Mouse (Mus musculus): ENCODE measurements at regions not wholly inside any gene's neighbourhood (a gene's known extent, or its start where the extent isn't known, plus 50 kb on each side); places are given as distances from the start of the nearest gene placed in this dataset.
A peak's percentile ranks its signal among the peaks of the same experiment; 100 is the strongest.

DNA sequence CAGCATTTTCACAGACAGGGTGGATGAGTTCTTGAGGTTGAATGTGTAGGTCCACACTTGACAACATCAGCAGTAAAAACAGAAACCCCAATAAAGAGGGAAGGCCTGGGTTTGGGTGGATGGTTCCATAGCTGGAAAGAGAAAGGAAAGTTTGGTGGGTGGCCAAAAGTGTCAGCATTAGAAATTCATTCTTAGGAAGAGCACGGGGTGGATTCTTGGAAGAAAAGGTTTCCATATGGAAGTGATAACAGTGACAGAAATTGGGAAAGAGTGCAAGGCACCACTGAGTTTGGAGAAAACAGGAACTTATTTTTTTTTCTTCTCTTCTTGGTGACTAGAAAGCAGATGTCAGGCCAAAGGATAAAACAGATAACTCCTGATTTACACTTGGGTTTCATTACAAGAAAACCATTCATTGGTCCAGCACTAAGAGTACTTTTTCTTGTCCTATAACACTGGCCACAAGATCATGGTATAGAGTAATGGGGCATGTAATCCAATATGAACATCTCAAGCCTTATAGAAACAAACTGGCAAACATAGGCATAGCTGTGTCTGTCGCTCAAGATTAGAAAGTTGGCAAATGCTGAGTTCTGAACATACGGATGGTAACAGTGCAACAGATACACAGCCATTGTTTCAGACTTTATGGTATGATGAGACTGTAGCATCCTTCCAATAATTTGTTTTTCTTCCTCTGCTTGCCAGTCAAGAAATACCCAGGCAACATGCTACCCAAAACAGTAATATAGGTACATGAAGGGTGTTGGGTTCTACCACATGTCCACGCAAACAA is 209.7 kb upstream of the Pard3b start:
- no peak for DNase-seq

DNA sequence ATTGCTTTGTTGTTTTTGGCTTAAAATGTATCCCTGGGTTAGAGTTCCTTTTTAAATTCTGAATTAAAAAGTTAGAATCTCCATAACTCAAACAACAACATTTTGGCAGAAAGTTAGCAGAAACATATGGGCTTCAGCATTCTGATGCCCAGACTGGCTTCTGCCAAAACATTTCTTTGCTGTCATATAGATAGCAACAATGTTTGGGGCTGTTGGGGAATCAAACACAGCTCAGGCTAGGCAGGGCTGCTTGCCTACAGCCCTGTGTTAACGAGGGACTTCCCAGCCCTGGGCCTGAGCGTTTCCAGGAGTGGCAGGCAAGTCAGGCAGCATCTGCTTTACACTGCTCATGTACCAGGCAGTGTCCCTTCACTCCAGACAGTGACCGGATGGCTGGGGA is 201.0 kb upstream of the Pard3b start:
- no peak for DNase-seq

DNA sequence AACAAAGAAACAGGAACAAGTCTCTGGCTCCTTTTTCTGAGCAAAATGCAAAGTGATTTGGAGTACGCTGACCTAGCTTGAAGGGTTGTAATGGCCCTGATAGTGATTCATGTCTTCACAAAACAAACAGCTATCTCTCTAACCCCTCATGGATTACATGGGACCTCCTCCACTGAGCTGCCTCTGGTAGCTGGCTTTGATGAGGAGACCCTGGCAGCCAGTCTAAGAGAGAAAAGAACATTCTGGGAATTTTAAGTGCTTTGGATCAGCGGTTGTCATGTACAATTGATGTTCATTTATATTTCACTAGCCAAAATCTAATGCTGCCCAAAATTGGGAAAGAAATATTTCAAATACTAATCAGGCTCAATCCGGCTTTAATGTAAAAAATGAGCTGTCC is 177.2 kb upstream of the Pard3b start:
- DNase-seq: no peak

DNA sequence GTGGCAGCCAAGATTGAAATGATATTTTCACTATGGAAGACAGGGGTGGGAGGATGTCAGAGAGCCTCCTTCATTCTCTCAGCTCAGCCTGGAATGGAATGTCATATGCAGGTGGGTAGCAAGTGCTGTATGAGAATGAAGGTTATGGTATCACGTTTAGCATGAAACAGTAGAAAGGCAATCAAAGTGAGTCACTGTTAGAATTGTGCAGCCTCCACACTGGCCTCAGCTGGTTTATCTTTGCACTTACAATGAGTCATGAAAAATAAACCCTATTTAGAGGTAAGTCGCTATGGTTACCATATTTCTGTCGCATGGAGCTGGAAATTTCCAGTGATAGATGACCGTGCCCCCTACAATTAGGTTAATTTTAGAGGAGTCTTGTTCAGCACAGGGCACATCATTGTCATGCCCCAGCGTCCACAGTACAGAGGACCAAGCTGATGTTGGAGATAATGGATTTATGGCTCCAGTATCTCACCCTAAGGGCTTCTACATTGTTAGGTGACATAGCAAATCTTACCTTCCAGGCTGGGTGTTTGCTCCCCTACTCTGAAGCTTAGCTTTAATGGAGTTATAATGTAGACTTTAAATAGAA is 167.9 kb upstream of the Pard3b start:
- DNase-seq: peak; percentile 1

DNA sequence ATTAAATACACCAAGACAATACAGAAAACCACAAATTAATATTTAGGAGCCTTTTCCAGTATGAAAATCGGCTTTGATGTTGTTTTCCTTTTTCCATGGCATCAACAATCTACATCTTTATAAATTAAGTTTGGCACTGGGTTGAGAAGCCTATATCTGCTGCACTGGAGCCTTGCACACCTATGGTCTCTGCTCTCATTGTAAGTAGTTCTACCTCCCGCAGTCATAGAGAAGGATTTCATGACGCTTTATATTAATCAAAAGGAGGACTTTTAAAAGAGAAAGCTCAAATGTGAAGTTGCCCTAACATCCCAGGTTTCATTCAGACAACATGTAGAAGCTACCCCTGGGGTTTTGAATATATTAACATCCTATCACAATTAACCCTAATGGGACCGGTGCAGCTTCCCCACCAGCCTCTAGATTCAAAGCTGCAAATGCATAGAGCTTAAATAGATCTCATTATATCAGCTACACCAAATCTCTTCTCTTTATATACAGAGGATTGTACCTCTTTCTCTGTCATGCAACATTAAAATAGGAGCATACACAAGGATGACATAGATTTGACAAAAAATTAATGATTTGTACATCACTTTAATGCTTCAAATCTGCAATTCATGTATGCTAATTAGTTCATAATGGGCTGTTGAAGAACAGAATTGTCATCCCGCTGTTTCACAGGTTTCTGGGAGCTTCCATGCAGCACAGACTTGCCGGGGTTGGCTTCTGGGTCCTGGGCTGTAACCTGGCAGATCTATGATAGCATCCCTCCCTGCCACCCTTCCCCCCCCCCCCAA is 166.6 kb upstream of the Pard3b start:
- DNase-seq: no peak

DNA sequence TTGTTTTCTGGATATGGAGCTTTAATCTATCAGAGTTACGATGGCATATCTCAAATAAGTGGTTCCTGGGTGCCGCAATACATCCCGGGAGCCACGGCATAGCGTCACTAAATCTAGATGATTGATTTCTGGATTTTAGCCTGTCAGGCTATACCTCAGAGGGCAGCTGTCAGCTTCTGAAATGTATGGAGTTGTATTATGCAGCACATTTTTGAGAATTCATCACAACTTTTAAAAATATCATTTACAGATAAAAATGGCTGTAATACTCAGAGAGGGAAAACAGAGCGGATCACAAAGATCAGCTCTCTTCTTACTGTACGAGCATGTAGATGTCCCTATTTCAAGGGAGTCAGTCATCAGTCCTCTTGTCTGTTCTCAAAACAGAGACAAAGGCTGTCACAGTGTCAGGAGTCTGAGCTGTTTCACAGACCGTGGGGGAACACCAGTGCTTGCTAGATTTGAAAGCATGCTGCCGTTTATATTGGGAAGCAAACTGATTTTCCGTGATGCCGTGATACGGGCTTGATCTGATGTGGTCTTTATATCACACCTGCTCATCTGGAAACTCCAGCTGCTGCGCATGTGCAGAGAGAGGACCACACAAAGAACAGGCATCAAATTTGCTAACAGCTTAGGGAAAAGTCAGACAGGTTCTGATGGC is 165.9 kb upstream of the Pard3b start:
- no peak for DNase-seq

DNA sequence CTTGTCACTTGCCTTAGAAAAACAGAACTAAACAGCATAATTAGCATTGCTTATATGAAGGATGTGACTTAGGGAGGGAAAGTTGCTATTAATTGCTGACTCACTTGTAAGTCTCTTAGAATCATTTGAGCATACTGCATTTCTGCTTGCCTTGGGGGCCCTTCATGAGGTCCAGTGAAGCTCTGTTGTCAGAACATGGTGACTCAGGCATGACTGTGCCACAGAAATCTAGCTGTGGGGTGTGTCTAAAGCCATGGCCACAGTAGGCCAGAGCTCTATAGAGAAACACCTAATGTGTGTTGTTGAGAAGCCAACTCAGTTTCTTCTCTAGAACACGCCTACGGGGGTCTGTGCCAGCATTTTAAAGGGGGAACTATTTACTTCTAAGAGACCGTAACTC is 153.2 kb upstream of the Pard3b start:
- DNase-seq: no peak

DNA sequence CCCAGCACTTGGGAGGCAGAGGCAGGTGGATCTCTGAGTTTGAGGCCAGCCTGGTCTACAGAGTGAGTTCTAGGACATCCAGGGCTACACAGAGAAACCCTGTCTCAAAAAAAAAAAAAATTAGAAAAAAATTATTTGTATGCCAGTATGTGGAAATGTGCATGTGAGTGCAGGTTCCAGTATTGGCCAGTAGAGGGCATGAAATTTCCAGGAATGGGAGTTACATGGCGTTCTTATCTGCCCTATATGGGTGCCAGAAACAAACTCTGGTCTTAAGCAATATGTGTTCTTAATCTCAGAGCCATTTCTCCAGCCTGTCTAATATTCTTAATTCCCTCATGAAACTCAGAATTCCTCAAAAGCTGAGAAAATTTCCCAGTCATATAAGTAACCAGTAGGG is 113.7 kb upstream of the Pard3b start:
- no peak for DNase-seq

DNA sequence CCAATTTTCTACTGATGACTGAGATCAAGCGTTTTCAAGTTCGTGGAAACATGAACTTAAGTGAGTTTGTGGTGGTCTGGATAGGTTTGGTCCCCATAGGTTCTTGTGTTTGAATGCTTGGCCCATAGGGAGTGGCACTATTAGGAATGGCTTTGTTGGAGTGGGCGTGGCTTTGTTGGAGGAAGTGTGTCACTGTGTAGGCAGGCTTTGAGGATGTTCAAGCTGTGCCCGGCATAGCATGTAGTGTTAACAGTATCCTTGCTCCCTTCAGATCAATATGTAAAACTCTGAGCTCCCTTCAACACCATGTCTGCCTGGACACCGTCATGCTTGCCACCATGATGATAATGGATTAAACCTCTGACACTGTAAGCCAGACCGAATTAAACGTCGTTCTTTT is 112.7 kb upstream of the Pard3b start:
- DNase-seq: no peak

DNA sequence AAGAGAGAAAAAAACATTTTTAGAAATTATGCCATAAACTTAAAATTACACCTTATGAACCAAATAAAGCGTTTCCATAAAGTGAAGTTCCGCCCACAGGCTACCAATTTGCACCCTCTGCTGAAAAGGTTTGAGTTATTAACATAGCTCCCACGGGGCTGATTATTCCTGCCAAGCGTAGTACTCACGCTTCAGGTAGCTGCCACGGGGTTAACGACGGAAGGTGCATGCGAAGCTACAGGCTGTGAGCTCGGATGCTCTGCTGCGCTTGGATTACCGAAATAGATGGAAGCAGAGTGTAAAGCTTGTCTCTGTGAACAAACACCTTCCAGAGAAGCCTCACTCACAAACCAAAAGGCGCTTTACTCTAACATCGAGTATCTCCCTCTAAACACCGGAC is 109.9 kb upstream of the Pard3b start:
- no peak for DNase-seq

DNA sequence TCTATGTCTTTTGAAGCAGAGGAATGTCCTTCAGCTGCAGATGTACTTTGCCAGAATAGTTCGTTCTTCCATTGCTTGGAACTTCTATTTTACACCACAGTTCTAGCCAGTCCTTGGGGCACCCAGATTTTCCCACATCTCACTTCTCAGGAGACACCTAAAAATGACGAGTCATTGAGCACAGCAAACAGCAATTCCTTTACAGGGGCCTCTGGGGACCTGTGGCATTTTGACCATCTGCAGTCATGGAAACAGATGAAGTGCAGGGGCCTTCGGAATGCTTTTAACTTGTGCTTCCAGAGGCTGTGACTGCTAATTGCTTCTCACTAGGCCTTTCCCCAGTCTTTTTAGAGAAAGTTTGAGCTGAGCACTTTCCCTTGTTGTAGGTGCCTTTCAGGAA is 108.5 kb upstream of the Pard3b start:
- DNase-seq: no peak

DNA sequence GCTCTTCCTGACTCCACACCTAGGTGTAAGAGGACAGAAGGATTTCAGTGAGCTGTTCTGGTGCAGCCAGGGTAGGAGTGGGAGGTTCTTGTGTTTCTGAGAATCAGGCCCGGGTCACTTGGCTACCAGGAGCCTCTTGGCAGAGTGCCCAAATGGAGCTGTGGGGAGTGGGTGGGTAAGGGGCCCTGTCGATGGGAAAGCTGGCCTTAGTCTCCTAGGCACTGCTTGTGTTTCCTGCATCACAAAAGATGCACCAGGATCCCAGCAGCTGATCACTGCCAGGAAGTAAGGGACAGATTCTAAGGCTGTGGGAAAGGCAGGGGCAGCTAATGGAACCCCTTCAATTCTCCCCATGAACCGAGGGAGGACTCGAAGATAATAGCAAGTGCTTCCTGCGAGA is 107.1 kb upstream of the Pard3b start:
- DNase-seq: no peak

DNA sequence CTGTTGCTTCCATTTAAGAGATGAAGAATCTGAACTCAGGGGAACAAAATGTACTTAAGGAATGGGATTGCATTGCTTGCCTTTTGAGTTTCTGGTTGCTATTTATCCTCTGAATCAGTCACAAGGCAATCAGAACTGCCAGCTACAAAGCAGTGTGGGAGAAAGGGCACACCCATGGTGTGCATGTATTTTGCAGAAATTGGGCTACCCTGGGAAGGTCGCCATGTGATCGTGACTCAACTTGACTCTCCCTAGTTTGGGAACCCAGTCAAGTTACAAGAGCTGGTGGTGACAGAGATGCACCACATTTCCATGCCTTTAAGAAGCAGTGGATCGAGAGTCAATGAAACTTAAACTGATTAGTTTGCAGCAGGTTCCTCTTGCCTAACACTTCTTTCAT is 98.5 kb upstream of the Pard3b start:
- no peak for DNase-seq

DNA sequence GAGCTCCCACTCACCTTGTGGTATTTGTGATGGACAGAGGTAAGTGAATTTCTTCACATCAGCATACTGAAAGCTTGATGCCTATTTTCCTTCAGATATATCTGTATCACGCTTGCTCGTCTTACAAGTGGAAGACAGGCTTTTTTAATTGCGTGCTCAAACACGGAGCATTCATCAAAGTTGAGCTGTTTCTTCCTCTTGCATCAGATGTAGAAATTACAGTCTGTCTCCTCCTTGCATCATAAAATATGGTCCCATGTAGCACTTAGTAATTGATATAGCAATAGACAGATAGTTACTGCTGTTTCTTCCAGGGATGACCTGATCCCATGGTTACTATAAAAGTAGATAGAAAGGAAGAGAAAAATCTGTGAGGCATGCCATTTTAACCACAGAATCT is 97.5 kb upstream of the Pard3b start:
- no peak for DNase-seq

DNA sequence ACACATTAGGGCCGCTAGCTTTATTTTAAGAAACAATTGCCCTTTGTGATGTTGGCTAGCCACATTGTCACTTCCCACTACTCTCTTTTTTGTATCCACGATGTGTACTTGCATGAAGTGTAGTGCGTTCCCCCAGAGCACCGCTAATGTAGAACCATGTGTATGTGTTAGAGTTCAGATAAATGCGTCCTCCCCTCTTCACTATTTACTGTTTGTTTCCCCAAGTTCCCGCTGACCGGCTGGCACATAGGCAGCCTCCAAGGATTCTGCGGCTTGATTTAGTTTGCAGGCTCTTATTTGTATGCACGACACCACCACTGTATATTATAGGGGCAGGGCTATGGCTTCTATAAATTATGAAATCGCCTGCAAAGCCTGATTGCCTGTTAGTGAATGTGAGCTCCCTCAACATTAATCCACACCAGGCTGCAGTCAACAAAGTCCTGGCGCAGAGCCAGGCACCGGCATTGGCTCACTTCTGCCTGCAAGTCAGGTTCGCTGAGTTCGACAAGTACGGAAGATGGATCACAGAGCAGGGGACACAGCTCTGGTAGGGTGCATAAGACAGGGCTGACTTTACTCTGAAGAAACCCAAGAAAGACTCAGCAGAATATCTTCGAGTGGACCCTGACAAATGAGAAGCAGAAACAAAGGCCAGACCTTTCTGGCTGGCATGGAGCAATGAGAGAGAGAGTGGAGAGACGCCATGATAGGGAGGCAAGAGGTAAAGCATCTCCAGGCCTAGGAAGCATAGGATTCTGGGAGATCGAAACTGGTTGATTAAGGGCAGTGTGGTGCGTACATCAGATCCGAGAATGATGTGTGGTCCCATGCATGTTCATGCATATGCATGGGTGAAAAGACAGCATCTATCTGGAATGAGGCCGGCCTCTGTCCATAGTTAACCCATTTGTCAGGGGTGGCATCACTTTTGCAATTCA is 85.8 kb upstream of the Pard3b start:
- peak; percentile 77 for DNase-seq

DNA sequence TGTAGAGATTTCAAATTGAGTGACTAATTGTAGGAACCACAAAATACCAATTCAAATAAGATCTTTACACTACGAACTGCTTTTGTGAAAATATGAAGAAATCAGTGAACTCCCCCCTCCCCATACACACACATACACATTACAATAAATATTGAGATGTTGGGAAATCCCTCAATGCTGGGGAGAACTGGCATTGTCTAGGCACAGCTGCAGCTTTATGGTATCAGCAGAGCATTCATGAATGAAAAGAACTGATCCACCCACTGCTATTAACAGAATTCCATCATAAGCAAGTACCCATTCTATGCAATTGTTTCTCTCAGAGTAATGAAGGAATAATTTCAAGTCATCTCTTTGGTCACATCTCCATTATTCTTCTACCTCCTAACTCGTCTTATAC is 79.1 kb upstream of the Pard3b start:
- no peak for DNase-seq

DNA sequence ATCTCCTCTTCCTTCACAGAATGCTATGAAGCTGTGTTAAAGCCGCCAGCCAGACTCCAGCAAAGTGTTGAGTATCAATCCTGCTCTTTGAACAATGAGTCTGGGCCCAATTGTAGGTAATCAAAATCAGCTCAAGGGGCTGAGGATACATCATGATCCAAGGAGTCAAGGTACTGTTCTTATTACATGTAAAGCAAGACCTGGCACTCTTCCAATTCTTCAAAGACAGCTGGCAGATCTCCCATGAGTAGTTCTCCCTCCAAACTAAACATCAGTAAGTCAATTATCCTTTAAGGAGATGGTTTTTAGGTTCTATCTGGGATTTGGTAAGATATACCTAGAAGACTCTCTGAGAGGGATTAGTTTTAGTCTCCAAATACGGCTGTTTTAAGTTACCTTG is 76.5 kb upstream of the Pard3b start:
- DNase-seq: no peak

DNA sequence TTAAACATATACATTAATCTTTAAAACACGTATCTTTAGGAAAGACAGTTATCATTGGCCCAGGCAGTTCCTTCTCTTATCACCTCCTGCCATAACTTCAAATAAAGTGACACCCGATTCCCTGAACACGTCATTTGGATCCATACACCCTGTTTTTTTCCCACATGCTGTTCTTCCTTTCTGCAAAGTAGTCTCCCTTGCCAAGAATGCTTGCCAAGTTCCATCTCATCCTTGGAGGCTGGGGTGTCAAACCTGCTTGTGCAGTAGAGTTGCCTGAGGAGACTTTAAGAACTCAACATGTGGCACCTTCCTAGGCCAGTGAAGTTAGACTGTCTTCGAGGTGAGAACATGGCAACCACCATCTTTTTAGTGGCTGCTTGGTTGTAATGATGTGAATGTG is 73.2 kb upstream of the Pard3b start:
- DNase-seq: no peak

DNA sequence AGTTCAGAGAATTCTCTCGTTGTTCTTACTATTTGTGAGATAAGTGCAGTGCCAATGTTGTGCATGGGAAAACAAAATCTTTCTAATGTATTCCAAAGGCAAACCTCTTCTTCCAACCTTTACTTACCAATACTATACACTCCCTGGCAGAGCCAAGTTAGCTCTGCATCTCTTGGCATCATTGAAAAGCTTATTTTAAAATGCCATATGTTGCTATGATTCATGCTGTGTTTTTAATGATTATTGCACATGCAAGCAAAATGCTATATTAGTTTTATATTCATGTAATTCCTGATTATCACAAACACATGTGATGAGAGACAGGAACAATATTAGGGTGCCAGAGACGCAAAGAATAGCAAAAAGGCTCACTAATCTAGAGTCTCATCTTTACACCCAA is 64.3 kb upstream of the Pard3b start:
- no peak for DNase-seq

DNA sequence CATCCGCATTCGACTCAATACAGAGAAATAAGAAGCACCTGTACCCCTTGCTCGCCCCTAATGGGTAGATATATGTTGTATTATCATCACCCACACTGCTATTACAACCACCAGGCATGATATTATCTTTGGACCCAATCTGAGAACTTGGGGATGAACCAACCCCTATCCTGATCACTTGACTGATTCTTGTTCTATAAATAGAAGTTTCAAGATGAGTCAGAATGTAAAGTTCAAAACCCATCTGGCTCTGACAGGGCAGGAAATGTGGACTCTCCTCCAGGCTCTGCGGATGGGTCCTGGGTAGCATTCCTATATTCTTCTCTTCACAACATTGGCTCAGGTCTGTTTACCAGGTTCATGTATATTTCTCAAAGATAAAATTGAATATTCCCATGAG is 61.9 kb upstream of the Pard3b start:
- DNase-seq: no peak

DNA sequence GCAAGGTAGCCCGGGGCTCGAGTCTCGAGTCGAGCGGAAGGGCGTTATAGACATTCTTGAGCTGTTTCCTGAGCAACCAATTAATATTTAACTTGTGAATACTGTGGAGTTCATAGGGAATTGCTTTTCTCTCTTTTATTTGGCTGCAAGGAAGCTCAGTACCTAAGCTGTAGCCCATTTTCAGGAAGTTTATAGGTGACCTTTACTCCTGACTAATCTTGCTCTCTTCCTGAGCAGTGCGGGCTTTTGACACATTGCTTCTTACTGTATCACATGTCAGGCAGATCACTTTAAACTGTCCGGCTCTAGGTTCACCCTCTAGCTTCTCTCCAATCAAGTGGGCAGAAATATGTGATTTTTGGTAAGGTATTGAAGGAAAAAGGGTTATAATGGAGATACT is 51.4 kb upstream of the Pard3b start:
- DNase-seq: no peak

All from adrenal gland, postnatal 10 days (tissue).